Mouse (Mus musculus) kidney, embryonic 14.5 days (tissue): Measurements from ENCODE around the gene Pate2. TPM values are rescaled to one million over a fixed set of nuclear protein-coding genes. Genes with fewer than 3 reads are reported as not detected.

Experiments
- ATAC-seq: fragments of 200-750 bp; cut with Nextera tagmentation; 2 replicates; pipeline ENCODE4 v1.8.0; 2017; ENCODE audit warnings: moderate number of reproducible peaks, mild to moderate bottlenecking, moderate TSS enrichment, moderate library complexity; ENCODE audit not compliant: low FRiP score, low TSS enrichment
- H3K27ac ChIP-seq: fragments of 300-500 bp; sonication (generic); 2 replicates; pipeline ENCODE4 v1.5.1; 2014; ENCODE audit warnings: low read depth, mild to moderate bottlenecking, low read length, moderate library complexity, mixed read lengths
- H3K27me3 ChIP-seq: fragments of 300-500 bp; sonication (generic); 2 replicates; pipeline ENCODE4 v1.6.1; 2014; ENCODE audit warnings: mild to moderate bottlenecking, low read length; ENCODE audit not compliant: control insufficient read depth, insufficient read depth
- H3K36me3 ChIP-seq: fragments of 300-500 bp; sonication (generic); 2 replicates; pipeline ENCODE4 v1.6.1; 2014; ENCODE audit warnings: low read length, mixed read lengths; ENCODE audit not compliant: control insufficient read depth, insufficient read depth
- H3K4me1 ChIP-seq: fragments of 300-500 bp; sonication (generic); 2 replicates; pipeline ENCODE4 v1.6.1; 2014; ENCODE audit warnings: low read length, mixed read lengths; ENCODE audit not compliant: control insufficient read depth, insufficient read depth
- H3K4me2 ChIP-seq: fragments of 300-500 bp; sonication (generic); replicated peaks from 2 replicates; pipeline ENCODE4 v1.6.1; 2014; ENCODE audit warnings: low read depth, mild to moderate bottlenecking, low read length
- H3K4me3 ChIP-seq: fragments of 300-500 bp; sonication (generic); 2 replicates; pipeline ENCODE4 v1.5.1; 2014; ENCODE audit warnings: mild to moderate bottlenecking, low read length
- H3K9ac ChIP-seq: fragments of 300-500 bp; sonication (generic); 2 replicates; pipeline ENCODE4 v1.6.1; 2014; ENCODE audit warnings: low read depth, mild to moderate bottlenecking, low read length, moderate library complexity
- H3K9me3 ChIP-seq: fragments of 300-500 bp; sonication (generic); 2 replicates; pipeline ENCODE4 v1.6.1; 2016; ENCODE audit warnings: low read length; ENCODE audit not compliant: control insufficient read depth
- WGBS: fragments of 180-500 bp; shearing (Covaris S2); extraction: QIAGEN DNeasy Blood & Tissue Kit; methylation state at CpG from one replicate; pipeline ENCODE4 v1.1.7; 2014; 5-methylcytosine and 5-hydroxymethylcytosine counted together
- polyA plus RNA-seq: library from polyadenylated mRNA; unstranded; fragments of >200 nt; fragmentation: Nextera tagmentation; extraction: Ambion mirVana; gene quantifications from 2 replicates; pipeline ENCODE4 v1.2.1, GENCODE M21; 2014

Pate2 gene
- 0.37 and 0.46 TPM in 2 replicates for polyA plus RNA-seq

DNA sequence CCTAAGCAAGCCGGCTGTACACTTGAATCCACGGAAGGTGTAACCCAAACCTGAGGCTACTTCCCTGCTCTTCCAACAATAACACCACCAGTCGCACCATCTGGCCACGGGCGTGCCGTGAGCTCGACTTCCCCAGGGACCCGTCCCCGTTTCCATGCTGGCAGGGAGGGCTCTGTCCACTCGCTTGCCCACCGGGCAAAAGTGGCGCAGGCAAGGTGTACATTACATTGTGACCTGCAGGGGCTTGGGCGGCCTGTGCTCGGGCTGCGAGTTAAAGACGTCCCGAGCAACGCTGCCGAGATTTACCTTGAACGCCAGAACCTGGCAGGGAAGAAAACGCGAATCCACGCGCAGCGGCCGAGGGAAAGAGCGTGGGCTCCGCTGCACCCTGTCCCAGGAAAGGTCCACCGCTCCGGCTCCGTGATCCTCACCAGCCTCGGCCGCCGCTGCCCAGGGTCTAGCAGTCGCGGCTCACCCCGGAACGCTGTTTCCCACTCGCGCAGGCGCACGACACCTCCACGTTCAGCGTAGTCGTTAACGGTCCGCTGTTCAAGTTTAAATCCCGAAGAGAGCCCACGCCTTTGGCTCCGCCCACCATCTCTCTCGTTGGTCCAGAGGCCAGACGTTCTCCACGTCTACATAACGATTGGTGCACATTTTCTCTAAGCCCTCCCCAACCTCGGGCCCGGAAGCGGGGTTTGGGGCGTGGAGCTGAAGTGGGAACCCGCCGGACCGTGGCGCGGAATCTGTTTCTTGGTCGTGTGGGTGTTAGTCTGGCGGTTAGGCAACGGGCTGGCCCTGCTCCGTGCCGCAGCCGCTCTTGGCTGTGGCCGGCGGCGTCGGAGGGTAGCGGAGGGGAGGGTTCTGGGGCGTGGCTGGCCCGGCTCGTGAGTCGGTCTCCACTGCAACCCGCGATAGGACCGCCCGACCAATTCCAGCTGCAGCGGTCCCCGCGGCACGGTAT, at the start of gene Pate2, which contains the start of gene Hyls1:
Pate2 (plus strand) TSS at position 714 of the 964 bp plus-strand sequence.
Hyls1 (minus strand) TSS at position 828 of the 964 bp plus-strand sequence.
- Histone ChIP-seq H3K9ac (peak within 1 kb of the TSS; percentile 77), H3K36me3 (peaks cover 32% of the 10 kb centered on the region), H3K4me1 (peaks cover 7% of the 10 kb centered on the region; the same call in 1 of the 2 replicates), H3K4me3 (peak within 1 kb of the TSS; percentile 68), H3K9me3 (no peaks in the 10 kb centered on the region), H3K27me3 (peaks cover 7% of the 10 kb centered on the region; the same call in 1 of the 2 replicates), H3K4me2 (peak within 1 kb of the TSS; percentile 48), H3K27ac (peak within 1 kb of the TSS; percentile 78)
- WGBS = under 1% methylated on average over 86 of the region's 86 CpGs
- ATAC-seq = peak; percentile 97

DNA sequence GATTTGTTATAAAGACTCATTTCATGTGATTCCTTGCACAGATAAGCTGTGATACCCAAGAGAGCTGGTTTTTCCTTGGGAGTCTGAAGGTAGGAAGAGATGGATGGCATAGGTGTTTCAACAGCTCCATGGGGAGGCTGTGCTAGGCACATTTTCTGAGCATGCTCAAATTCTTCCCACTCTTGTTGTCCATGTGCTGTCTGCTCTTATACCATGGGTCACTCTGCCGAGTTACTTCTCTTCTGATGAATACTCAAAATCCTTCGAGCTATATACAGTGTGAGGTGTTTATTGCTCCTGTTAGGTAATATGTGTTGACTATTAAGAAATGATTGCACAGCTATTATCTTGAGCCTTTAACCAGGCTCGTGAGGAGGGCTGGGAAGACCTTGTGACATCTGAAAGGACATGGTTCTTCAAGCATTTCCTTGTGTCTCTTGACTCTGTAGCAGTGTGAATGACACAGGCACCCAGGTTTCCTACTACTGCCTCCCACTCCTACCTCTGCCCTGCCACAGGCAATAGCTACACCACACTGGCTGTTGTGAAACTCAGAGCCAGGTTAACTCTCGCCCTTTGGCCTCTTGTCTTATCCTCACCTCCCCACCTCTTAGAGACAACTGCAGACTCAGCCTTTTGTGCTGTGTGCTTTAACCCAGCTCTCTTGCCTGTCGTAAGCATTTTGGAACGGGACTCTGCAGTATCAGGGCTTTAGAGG, 49.3 kb upstream of the Pate2 start:
- H3K36me3 ChIP-seq = no peaks in the 10 kb centered on the region
- no peaks in the 10 kb centered on the region for H3K4me1 ChIP-seq
- no peak overlapping the region for H3K9ac ChIP-seq
- no peak overlapping the region for H3K4me2 ChIP-seq
- H3K9me3 ChIP-seq = no peaks in the 10 kb centered on the region
- H3K27ac ChIP-seq = no peak overlapping the region
- WGBS = 68% methylated on average over 6 of the region's 6 CpGs
- ATAC-seq = no peak
- no peak overlapping the region for H3K4me3 ChIP-seq
- H3K27me3 ChIP-seq = no peaks in the 10 kb centered on the region

DNA sequence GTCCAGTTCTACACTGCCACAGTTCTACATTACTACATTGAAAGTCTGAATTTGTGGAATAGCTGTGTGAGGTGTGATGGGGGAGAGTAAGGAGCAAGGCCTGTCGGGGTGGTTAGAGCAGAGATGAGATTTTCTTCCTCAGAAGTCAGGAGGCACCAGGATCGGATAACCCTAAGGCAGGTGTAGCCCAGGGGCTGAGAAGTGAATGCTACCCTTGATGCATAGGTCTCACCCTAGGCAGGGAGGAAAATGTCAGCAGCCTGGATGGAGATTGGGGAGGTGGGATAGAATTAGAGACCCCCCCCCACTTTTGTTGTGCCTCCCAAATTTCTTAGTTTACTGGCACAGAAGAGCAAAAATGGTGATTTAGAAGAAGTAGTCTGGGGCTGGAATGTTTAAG, 47.8 kb upstream of the Pate2 start:
- no peak overlapping the region for H3K4me3 ChIP-seq
- H3K36me3 ChIP-seq = no peaks in the 10 kb centered on the region
- WGBS = 52% methylated on average over 2 of the region's 2 CpGs
- H3K27me3 ChIP-seq = no peaks in the 10 kb centered on the region
- no peak overlapping the region for H3K27ac ChIP-seq
- no peak overlapping the region for H3K9ac ChIP-seq
- H3K4me2 ChIP-seq = no peak overlapping the region
- H3K9me3 ChIP-seq = no peaks in the 10 kb centered on the region
- H3K4me1 ChIP-seq = no peaks in the 10 kb centered on the region
- peak; percentile 38; the same call in 1 of the 2 replicates for ATAC-seq

DNA sequence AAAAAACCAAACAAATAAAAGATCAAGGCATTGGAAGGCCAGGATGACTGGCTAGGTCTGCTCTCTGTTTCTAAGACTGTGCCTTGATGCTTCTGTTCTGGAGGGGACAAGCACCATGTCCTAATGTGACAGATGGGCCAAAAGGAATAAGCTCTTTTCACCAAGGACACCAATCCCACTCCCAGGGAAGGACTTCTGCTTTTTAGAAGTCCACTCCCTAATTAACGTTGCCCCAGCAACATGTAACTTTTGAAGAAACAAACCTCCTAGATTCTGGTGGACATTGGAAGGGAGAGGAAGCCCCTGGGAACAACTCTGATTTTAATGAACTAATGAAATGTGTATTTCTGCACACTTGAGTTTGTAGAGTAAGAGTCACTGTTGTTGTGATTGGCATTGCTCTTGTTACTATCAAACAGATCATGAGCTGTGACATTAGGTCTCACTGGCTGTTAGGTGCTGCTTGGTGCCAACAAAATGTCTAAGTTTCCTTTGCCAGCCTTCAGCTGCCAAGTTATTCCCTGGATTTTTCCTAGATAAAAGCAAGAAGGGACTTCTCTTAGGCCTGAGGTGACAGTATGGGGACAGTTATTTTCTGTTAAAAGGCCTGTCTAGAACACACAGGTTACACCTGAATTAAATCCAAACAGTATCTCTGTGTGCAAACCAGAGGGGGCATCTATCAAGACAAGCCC, 47.1 kb upstream of the Pate2 start:
- Histone ChIP-seq H3K27me3 (no peaks in the 10 kb centered on the region), H3K27ac (no peak overlapping the region), H3K9ac (no peak overlapping the region), H3K4me2 (no peak overlapping the region), H3K4me1 (no peaks in the 10 kb centered on the region), H3K36me3 (no peaks in the 10 kb centered on the region), H3K4me3 (no peak overlapping the region), H3K9me3 (no peaks in the 10 kb centered on the region)
- no peak for ATAC-seq
- 52% methylated on average over 1 of the region's 1 CpGs for WGBS

DNA sequence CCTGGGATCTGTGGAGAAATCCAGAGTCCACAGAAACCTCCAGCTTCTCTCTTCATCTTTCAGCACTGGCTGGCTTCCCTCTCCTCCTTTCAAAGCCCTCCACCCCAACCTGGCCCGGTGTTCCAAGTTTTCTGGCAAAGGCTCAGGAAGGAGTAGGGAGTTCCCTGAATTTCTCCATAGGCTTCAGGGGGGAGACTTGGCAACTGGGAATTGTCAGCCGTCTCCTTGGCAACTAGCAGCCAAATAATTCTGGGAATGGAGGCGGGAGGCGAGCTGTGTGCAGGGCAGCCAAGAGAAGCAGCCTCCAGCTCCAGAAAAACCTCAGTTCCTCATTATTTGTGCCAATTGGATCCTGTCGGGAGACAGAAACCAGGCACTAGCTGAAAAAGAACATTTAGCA, 46.5 kb upstream of the Pate2 start:
- H3K4me2 ChIP-seq = no peak overlapping the region
- 49% methylated on average over 5 of the region's 5 CpGs for WGBS
- no peak overlapping the region for H3K27ac ChIP-seq

DNA sequence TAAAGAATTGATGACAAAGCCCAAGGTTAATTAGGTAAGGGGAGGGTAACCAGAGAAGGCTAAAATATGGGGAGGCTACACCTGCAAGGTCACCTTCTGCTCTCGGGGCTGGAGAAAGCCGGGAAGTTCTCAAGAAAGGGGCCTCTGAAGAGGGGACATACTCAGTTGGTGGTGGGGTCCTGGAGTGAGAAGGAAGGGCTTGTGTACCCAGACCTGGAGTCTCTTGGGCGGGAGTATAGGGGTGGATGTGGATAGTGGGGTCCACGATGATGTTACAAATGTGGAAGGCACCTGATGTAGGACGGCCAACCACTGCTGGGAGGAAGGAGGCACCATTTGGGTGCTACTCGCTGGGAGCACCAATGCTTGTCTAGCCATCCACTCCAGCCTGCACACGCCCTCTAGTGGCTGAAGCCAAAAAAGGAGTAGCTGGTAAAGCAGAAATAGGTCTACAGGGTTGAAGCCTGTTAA, 46.1 kb upstream of the Pate2 start:
- Histone ChIP-seq H3K27ac (no peak overlapping the region), H3K4me3 (no peak overlapping the region), H3K4me1 (no peaks in the 10 kb centered on the region), H3K27me3 (no peaks in the 10 kb centered on the region), H3K9me3 (no peaks in the 10 kb centered on the region), H3K9ac (no peak overlapping the region), H3K4me2 (no peak overlapping the region), H3K36me3 (no peaks in the 10 kb centered on the region)
- peak; percentile 73 for ATAC-seq
- 17% methylated on average over 7 of the region's 7 CpGs for WGBS

More for the DNA sequence above, 46.5 kb upstream of the Pate2 start:
- peak; percentile 47; the same call in 1 of the 2 replicates for ATAC-seq
- no peaks in the 10 kb centered on the region for H3K36me3 ChIP-seq
- no peaks in the 10 kb centered on the region for H3K27me3 ChIP-seq
- H3K9ac ChIP-seq = no peak overlapping the region
- no peaks in the 10 kb centered on the region for H3K4me1 ChIP-seq
- H3K4me3 ChIP-seq = no peak overlapping the region
- no peaks in the 10 kb centered on the region for H3K9me3 ChIP-seq

DNA sequence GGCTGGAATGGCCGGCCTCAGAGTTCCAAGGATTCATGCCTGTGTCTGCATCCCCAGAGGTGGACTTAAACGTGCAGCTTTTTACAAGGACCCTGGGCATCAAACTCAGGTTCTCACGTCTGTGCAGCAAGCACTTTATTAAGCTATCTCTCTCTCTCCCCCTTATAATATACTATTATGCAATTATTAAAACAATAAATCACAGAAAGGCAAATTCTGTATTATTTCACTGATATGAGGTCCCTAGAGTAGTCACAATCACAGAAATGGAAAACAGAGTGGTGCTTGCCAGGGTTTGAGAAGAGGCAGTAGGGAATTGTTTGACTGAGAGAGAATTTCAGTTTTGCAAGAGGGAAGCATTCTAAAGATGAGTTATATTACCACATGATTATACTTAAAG, 40.9 kb upstream of the Pate2 start:
- no peak overlapping the region for H3K4me2 ChIP-seq
- H3K27ac ChIP-seq = no peak overlapping the region
- no peaks in the 10 kb centered on the region for H3K9me3 ChIP-seq
- no peak overlapping the region for H3K9ac ChIP-seq
- H3K27me3 ChIP-seq = no peaks in the 10 kb centered on the region
- H3K4me1 ChIP-seq = no peaks in the 10 kb centered on the region
- no peaks in the 10 kb centered on the region for H3K36me3 ChIP-seq
- 75% methylated on average over 3 of the region's 3 CpGs for WGBS
- ATAC-seq = no peak
- no peak overlapping the region for H3K4me3 ChIP-seq

DNA sequence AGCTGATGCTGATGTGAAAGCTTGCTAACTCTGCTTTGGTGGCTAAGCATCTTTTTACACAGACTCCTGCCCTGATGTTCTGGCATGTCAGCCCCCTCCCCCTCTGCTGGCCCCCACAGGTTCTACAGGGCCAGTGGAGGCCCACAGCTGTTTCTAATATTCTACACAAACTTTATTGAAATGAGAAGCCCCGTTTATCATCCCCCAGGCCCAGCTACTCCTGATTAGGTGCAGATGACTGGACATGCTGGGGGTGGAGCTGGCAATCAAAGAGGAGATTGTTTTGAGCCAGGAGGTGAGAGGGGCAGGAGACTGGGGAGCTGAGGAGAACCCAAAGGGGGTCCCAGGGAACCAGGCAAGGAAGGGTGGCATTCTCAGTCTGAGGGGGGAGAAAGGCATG, 40.3 kb upstream of the Pate2 start:
- ATAC-seq = no peak
- no peak overlapping the region for H3K4me3 ChIP-seq
- H3K9ac ChIP-seq = no peak overlapping the region
- H3K27me3 ChIP-seq = no peaks in the 10 kb centered on the region
- H3K4me1 ChIP-seq = no peaks in the 10 kb centered on the region
- no peaks in the 10 kb centered on the region for H3K36me3 ChIP-seq
- WGBS = 24% methylated on average over 1 of the region's 1 CpGs
- no peak overlapping the region for H3K4me2 ChIP-seq
- H3K27ac ChIP-seq = no peak overlapping the region
- no peaks in the 10 kb centered on the region for H3K9me3 ChIP-seq
